Mouse (Mus musculus) cerebellum, postnatal 25 days (tissue): Measurements from ENCODE around the gene Klri1.
"Not testable (repeated sequence)": the region's sequence is repeated elsewhere in the genome, so short reads cannot be mapped to it uniquely, and the experiment has no call there.

Source experiments
- DNase-seq, 2 experiments: peaks; one replicate each; pipeline ENCODE4 v3.0.0; 2021; ENCODE audit warnings: mixed read lengths in 2 of 2

The Klri1 gene

DNA sequence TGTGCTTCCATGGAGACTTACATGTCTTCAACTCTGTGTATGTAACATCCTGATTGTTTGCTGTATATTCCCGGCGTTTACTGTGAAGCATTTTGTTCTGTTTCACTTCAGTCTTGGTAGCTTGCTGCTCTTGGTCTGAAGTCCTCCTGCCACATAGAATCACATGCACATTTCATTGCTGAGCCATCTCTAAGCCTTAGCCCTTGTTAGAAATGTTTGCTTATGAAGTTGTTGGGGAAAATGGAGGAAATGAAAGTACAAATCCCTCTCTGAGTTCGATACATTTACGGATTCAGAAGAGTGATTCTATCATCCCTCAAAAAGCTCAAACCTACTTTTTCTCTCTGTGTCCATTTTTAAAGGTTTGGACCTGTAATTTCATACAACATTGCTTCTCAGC lies at the start of gene Klri1:
TSS of gene Klri1 (minus strand) at position 101 of the 400 bp plus-strand sequence.
- no peak for DNase-seq

DNA sequence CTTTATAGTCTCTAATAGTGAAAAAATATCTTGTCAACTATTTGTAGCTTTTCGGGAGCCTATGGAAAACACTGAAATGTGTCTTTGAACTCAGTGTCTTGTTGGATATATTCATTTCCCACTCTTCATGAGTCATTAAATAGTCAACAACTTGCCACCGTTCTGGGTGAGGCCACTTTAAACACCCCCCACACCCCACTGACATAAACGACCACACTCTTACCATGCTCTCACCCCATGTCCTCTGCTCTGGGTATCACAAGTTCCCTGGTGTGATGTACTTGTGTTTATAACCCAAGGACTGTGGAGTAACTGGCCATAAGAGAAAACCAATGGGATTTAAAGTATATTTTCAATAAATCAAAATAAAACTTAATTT lies 30.7 kb upstream of the Klri1 start:
- DNase-seq: no peak

DNA sequence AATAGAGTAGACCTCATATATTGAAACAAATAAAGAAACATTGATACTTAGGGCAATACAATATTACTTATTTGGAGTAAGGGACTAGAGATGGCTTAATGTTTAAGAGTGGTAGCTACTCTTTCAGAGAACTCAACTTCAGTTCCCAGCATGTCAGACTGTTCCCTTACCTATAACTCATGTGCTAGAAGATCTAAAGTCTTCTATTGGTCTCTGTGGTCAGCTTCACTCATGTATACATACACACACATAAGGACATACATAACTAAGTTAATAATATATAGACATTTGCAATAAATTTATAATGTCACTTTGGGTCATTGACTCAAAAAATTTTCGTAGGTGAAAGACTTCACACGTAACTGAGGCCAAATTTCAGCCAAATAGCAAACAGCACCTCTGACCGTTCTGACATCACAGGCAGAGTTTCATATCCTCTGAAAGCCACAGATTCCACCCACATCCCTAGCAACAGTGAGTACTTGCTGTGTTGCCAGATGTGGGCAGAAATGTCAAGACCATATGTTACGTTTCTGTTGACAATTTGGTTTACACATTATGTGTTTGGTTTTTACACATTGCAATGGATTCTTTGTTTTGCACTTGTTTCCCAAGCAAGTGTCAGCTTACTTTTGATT lies 30.2 kb upstream of the Klri1 start:
- no peak for DNase-seq

DNA sequence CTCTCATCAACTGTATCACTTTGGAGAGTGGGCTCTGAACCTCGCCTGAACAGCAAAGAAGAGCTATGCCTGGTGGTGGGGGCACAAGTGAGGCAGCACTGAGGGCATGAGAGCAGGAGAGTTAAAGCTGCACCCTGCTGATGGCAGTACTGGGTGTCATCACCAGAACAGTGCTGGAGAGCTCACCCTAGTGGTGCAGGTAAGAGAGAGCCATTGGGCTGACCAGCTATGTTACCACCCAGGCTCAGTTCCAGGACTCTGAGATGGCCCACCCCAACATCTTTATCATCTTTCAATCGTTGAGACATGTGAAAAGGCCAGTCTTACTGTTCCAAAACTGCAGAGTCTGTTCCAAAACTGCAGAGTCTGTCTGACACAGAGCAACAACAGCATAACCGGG lies 29.2 kb upstream of the Klri1 start:
- no peak for DNase-seq

DNA sequence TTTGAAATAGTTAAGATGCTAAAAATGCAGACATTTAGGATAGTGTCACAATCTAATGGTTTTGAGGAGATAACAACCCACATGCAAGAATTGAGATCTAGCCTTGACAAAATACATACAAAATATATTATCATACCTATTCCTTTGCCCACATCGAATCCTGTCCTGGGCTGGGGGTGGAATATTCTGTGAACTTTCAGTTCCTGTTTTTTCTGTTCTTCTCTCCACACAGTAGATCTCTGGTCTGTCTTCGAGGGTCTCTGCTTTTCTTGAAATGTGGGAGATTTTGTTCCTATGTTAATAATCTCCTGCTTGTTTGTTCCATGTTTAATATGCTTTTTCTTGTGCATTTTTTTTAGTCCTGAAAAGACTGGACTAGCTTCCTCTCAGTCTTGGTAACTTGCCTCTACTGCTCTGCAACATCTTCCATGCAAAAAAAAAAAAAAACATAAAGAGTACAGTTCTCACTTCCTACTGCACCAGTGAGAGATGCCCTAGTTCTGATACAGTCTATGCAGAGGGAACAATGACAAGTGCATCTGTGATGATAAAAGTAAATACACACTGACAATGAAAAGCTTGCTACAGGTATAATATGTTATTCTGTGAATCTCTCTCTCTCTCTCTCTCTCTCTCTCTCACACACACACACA lies 23.3 kb upstream of the Klri1 start, which contains the start of gene Klri2:
TSS of gene Klri2 (minus strand) at position 416 of the 653 bp plus-strand sequence.
- DNase-seq: no peak

DNA sequence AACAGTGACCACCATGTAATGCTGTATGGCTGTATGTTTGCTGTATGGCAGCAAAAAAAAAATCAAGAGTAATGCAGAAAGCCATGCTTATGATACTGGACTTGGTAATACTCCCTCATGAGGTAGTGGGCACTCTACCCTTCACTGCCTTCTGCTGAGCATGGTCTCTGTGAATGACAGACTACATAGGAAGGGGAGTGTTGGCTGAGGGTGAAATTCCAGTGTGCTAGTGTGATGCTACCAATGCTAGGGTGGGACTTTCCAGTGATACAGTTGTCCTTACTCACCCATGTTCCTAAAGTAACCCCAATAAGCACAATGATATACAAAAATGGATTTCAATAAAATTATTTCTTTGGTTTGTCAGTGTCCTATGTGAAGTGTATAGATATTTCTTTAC lies 19.5 kb upstream of the Klri1 start:
- no peak for DNase-seq

DNA sequence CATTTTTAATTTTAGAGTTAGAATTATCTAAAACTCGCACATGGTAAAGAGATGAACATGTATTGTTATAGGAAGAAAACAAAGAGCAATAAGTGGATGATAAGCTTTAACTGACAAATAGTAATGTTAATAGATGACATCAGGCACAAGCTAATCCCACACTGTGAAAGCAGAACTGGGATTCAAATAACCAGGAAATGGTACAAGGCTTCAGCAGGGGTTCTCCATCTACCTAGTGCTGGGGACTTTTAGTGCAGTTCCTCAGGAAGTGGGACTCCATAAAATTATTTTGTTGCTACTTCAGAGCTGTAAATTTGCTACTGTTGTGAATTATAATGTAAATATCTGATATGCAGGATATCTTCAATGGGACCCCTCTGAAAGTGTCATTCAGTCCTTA lies 10.3 kb upstream of the Klri1 start:
- DNase-seq: no peak

DNA sequence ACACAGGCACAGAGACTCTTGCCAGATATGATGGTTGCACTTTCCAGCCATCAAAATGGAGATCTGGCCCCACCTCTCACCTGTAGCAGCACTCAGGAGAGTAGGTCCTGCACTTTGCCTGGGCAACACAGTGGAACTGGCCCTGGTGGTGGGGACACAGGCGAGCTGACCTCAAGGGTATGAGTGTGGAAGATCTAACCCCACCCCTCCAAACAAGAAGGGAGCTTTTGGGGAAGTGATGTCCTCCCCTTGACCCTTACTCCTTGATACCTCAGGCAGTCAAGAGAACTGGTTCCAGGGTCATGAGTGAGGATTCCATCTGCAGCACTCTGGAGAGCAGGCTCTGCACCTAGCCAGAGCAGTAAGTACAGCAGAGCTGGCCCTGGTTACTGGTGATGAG lies 4.5 kb upstream of the Klri1 start:
- DNase-seq: no peak

DNA sequence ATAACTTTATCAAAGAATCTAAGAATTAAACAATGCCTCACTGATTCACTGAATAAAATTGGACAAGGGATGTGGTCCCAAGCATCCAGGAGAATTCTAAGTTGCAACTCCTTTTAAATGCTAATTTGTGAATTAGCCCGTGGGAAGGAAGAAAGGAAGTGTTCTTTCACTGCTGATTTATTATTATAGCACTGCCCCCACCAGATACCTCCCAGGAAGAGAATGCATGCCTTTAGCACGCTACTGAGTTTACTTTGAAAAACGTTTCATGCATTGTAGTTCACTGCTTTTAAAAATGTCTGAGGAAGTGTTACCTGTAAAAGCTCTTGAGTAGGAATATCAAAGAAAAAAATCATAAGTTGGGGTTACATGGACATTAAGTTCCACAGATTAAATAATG lies 3.6 kb upstream of the Klri1 start:
- DNase-seq: no peak

DNA sequence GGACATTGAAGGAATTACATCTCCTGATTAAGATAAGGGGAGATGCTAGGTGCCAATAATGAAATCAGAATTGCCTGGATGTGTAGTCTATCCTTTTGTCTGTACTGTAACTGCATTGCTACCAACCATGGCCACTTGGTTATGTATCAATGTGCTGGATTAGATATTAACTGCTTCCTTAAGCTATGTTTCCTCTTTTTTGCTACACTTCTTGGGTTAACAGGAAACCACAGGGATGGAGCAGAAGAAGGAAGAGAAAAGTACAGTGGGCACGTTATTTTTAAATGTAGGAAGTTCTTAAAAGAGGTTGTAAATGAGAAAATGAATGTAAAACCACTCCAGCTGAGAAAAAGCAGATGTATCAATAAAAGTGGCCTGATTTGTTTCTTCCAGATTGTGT lies 3.4 kb downstream of the Klri1 start:
- DNase-seq: no peak

DNA sequence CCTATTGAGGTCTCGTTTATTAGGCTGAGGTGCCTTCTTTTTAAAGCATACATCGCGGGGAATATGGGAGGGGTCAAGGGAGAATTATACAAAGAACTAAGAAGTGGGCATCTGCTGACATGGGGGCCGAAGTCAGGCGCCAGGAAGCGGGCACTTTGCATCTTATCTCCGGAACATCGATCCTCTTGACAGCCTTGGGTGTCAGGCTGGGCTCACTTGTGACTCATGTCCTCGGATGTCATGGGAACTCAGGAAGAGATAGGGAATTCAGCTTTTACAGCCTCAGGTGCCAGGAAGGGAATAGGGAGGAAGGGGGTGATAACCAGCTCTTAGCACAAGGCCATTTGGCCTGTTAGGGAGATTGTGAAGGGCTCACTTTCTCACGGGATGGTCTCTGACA lies 25.5 kb downstream of the Klri1 start:
- not testable (repeated sequence) for DNase-seq

DNA sequence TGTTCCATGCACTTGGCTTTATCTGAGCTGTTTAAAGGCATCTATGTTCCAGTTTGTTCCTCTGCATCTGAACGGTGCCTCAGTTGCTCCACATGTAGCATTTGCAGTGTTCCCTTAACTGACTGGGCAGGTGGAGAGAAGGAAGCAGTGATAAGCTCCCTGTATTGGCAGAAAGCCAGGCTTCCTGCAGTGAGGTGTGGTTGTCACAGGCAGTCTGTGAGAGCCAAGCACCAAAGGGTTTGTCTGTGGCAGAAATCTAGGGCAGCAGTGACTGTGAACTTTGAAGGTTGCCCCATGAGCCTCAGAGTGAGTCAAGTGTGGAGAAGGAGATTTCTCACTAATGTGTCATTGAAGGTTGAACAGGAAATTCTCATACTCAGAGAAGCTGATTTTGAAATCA lies 36.6 kb downstream of the Klri1 start:
- DNase-seq: peak; percentile 1 to 2

DNA sequence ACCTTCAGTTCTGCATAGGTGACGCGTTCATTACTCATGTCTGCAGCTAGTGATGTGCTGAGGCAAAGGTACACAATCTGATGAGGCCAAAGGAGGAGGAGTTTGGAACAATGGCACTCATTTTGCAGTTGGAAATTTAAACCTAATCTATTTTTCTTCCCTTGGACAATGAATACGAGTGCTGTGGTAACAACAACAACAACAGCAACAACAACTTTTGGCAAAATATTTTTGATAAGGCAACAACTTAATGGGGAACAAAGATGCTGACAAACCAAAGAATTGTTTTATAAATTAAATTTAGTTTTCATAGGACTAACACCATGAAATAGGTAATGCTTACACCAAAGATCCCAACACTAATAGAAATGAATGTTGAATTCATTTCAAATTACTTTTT lies 38.1 kb downstream of the Klri1 start, which contains the start of gene Klrc1:
TSS of gene Klrc1 (minus strand) at position 101 of the 400 bp plus-strand sequence.
- DNase-seq: no peak

DNA sequence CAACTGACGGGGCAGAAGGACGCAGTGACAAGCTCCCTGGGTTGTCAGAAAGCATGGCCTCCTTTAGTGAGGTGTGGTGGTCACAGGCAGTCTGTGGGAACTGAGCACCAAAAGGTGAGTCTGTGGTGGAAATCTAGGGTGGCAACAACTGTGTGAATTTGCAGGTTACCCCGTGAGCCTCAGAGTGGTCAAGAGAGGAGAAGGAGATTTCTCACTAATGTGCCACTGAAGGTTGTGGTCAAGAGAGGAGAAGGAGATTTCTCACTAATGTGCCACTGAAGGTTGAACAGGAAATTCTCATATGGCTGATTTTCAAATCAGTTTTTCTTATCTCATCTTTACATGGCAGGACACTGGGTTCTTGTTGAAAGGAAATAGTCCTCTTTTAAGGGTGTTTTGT lies 55.6 kb downstream of the Klri1 start:
- not testable (repeated sequence) for DNase-seq

DNA sequence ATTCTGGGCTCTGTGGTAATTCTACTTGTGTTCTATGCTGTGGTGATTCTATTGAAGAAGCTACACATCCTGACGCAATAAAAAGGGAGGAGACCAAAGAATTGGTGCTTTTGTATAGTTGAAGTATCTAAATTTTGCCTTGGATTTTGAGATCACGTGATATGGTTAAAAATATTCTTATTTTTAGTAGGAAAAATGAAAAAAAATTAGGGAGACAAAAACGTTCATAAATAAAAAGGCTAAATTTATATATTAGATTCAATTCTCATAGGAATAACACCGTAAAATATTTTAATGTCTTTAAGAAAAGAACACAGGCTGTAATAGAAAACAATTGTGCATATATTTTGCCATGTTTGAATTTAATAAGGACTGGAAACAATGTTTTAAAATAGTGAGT lies 56.3 kb downstream of the Klri1 start, which contains the start of gene Klrc2:
TSS of gene Klrc2 (minus strand) at position 101 of the 400 bp plus-strand sequence.
- not testable (repeated sequence) for DNase-seq
